8 mouse cellular contexts compared by ENCODE assay signal in genomic region chr8:120332379-120333229, GRCm38 (mm10).
DNase-seq lines count a peak whose midpoint lies in the region; ATAC-seq and TF ChIP-seq lines count a peak whose summit lies in the region.

No protein-coding gene starts in this region.

- peak; percentile 50 for TF ChIP-seq CTCF in heart, postnatal 0 days (IDR thresholded peaks at IDR 0.05; ENCODE audit: low read depth)
- TF ChIP-seq CTCF in bone marrow, adult 2 months (IDR thresholded peaks at IDR 0.05; ENCODE audit: control insufficient read depth, insufficient read depth, low read length) = peak; percentile 7; the same call in 1 of the 2 replicates
- peak; percentile 70 for TF ChIP-seq CTCF in liver, embryonic 14.5 days (IDR thresholded peaks at IDR 0.05; ENCODE audit: low read depth)

- TF ChIP-seq POLR2A in bone marrow, adult 2 months (IDR thresholded peaks at IDR 0.05; ENCODE audit: borderline replicate concordance, control insufficient read depth, low read depth, low read length) = no peak

- WGBS in heart, postnatal 0 days = 74% methylated on average over 16 of the region's 16 CpGs
- WGBS in bone marrow, adult 2 months = 21% methylated on average over 16 of the region's 16 CpGs
- WGBS in liver, embryonic 14.5 days (ENCODE audit: insufficient replicate concordance) = 17% methylated on average over 16 of the region's 16 CpGs

- no peak overlapping the region for H3K9ac ChIP-seq in heart, postnatal 0 days (replicated peaks; ENCODE audit: low read depth, low read length)
- H3K9ac ChIP-seq in liver, embryonic 14.5 days (replicated peaks) = no peak overlapping the region

- H3K27ac ChIP-seq in heart, postnatal 0 days (ENCODE audit: low read depth) = no peak overlapping the region
- H3K27ac ChIP-seq in bone marrow, adult 2 months (ENCODE audit: control insufficient read depth, insufficient read depth, low read depth, low read length, poor library complexity) = peak overlapping the region; percentile 1; the same call in 1 of the 2 replicates
- no peak overlapping the region for H3K27ac ChIP-seq in liver, embryonic 14.5 days

- H3K27me3 ChIP-seq in heart, postnatal 0 days (ENCODE audit: control insufficient read depth, insufficient read depth, low read length) = no peaks in the 10 kb centered on the region; the same call in 1 of the 2 replicates
- H3K27me3 ChIP-seq in liver, embryonic 14.5 days (ENCODE audit: control insufficient read depth, insufficient read depth, low read length) = no peaks in the 10 kb centered on the region

- H3K4me3 ChIP-seq in heart, postnatal 0 days (ENCODE audit: low read depth, low read length) = no peak overlapping the region
- H3K4me3 ChIP-seq in bone marrow, adult 2 months (replicated peaks; ENCODE audit: control insufficient read depth, low read depth, low read length) = peak overlapping the region; percentile 17
- 0 out of 4 replicates have a peak overlapping the region, but pooled peaks of 1 of the 2 experiments have one; percentile 6 for H3K4me3 ChIP-seq in liver, embryonic 14.5 days (ENCODE audit: insufficient read depth in 1 of 2, low read depth in 2 of 2, low read length in 2 of 2)

- no peak overlapping the region for H3K4me2 ChIP-seq in heart, postnatal 0 days (ENCODE audit: low read depth, low read length)
- H3K4me2 ChIP-seq in liver, embryonic 14.5 days (ENCODE audit: low read depth) = no peak overlapping the region

- H3K36me3 ChIP-seq in heart, postnatal 0 days (replicated peaks; ENCODE audit: control insufficient read depth, insufficient read depth, low read length) = no peaks in the 10 kb centered on the region
- no peaks in the 10 kb centered on the region for H3K36me3 ChIP-seq in liver, embryonic 14.5 days (replicated peaks; ENCODE audit: control insufficient read depth, insufficient read depth, low read depth)

- H3K4me1 ChIP-seq in heart, postnatal 0 days (ENCODE audit: control insufficient read depth, insufficient read depth) = peaks cover 27% of the 10 kb centered on the region
- H3K4me1 ChIP-seq in bone marrow, adult 2 months (ENCODE audit: control insufficient read depth, insufficient read depth, low read length) = peaks cover 7% of the 10 kb centered on the region; the same call in 1 of the 2 replicates
- H3K4me1 ChIP-seq in liver, embryonic 14.5 days (replicated peaks; ENCODE audit: control insufficient read depth in 2 of 2, insufficient read depth in 2 of 2, low read length in 1 of 2) = peaks cover 25 to 39% of the 10 kb centered on the region in 2 experiments

- no peak for ATAC-seq in heart, postnatal 0 days (ENCODE audit: insufficient read depth, low read depth)
- 0 out of 2 replicates have a peak, but pooled peaks have one; percentile 7 for ATAC-seq in liver, embryonic 14.5 days (ENCODE audit: insufficient read depth)

- DNase-seq in heart, postnatal 0 days (ENCODE audit: low spot score) = peak; percentile 29
- DNase-seq in heart, adult 11 months = no peak
- DNase-seq in CD4-positive helper T cell, adult 2 months (ENCODE audit: low read depth, low spot score) = peak; percentile 83
- no peak for DNase-seq in liver, embryonic 14.5 days (ENCODE audit: low read depth in 3 of 3, low spot score in 3 of 3)
- no peak for DNase-seq in urinary bladder, adult 18-20 months (ENCODE audit: low spot score in 2 of 2)
- DNase-seq in left cerebral cortex, adult 11 months (ENCODE audit: low spot score) = no peak
- no peak for DNase-seq in frontal cortex, postnatal 14 days (ENCODE audit: low spot score in 2 of 2)

- no peaks in the 10 kb centered on the region for H3K9me3 ChIP-seq in heart, postnatal 0 days (replicated peaks; ENCODE audit: control insufficient read depth, low read length)
- H3K9me3 ChIP-seq in liver, embryonic 14.5 days (ENCODE audit: control insufficient read depth, low read length) = no peaks in the 10 kb centered on the region

- TF ChIP-seq EP300 in heart, postnatal 0 days (IDR thresholded peaks at IDR 0.05; ENCODE audit: low read depth) = no peak
- 0 out of 2 replicates have a peak, but pooled peaks have one; percentile 6 for TF ChIP-seq EP300 in liver, embryonic 14.5 days (IDR thresholded peaks at IDR 0.05; ENCODE audit: low read depth)

Comparison
In these comparisons a context has a peak if more than half of its experiments do, and no peak if none do; other contexts are left out.
1. DNase-seq: peak in heart, postnatal 0 days (single experiment) and CD4-positive helper T cell, adult 2 months (single experiment); none in heart, adult 11 months (single experiment), liver, embryonic 14.5 days (0 of 3), urinary bladder, adult 18-20 months (0 of 2), left cerebral cortex, adult 11 months (single experiment) and frontal cortex, postnatal 14 days (0 of 2).
2. CTCF ChIP-seq: peak in every context shown above with its lines; median percentile 70 in liver, embryonic 14.5 days; 50 in heart, postnatal 0 days; 7 in bone marrow, adult 2 months.